Mouse (Mus musculus) MEL (cell line): ENCODE data around the gene Cyp26a1. TPM values are rescaled to one million over a fixed set of nuclear protein-coding genes. Genes with fewer than 3 reads are reported as not detected.

ENCODE experiments used
- DNase-seq: peaks from one replicate; pipeline ENCODE4 v3.0.0; 2011; ENCODE audit warnings: low read depth, low spot score
- H3K27ac ChIP-seq: 2 replicates; pipeline ENCODE4 v1.5.1; 2012; ENCODE audit warnings: low read depth, mild to moderate bottlenecking, control low read depth, low read length, moderate library complexity; ENCODE audit not compliant: control insufficient read depth
- H3K27me3 ChIP-seq, 2 experiments: fragments of 150-350 bp in 1 of 2; sonication (generic) in 1 of 2; 2 replicates each; pipeline ENCODE4 v1.6.1; 2012; ENCODE audit warnings: low read length in 2 of 2, mild to moderate bottlenecking in 2 of 2, improper control_type of control experiment in 1 of 2, moderate library complexity in 1 of 2; ENCODE audit not compliant: insufficient read depth in 2 of 2, control insufficient read depth in 1 of 2
- H3K36me3 ChIP-seq, 2 experiments: 2 replicates each; pipeline ENCODE4 v1.6.1; 2012 to 2014; ENCODE audit warnings: low read length in 2 of 2, improper control_type of control experiment in 1 of 2, inconsistent platforms in 1 of 2, mild to moderate bottlenecking in 1 of 2; ENCODE audit not compliant: insufficient read depth in 2 of 2, control insufficient read depth in 1 of 2
- H3K4me1 ChIP-seq, 2 experiments: fragments of 150-350 bp in 1 of 2; sonication (generic) in 1 of 2; 2 replicates each; pipeline ENCODE4 v1.6.1; 2012; ENCODE audit warnings: low read length in 2 of 2, improper control_type of control experiment in 1 of 2, mild to moderate bottlenecking in 1 of 2; ENCODE audit not compliant: insufficient read depth in 2 of 2, control insufficient read depth in 1 of 2
- H3K4me3 ChIP-seq, 2 experiments: fragments of 150-350 bp in 1 of 2; sonication (generic) in 1 of 2; 2 replicates each; pipeline ENCODE4 v1.5.1; 2012; ENCODE audit warnings: low read depth in 2 of 2, low read length in 2 of 2, mild to moderate bottlenecking in 2 of 2, moderate library complexity in 2 of 2, control low read depth in 1 of 2, improper control_type of control experiment in 1 of 2; ENCODE audit not compliant: control insufficient read depth in 1 of 2, insufficient read depth in 1 of 2
- H3K79me2 ChIP-seq: 2 replicates; pipeline ENCODE4 v1.6.1; 2012; ENCODE audit warnings: mild to moderate bottlenecking, low read length, moderate library complexity; ENCODE audit not compliant: control insufficient read depth, poor library complexity, insufficient read depth
- H3K9ac ChIP-seq: 2 replicates; pipeline ENCODE4 v1.6.1; 2012; ENCODE audit warnings: low read depth, mild to moderate bottlenecking, control low read depth, low read length, moderate library complexity; ENCODE audit not compliant: control insufficient read depth, poor library complexity, severe bottlenecking
- H3K9me3 ChIP-seq: fragments of 150-350 bp; sonication (generic); replicated peaks from 2 replicates; pipeline ENCODE4 v1.6.1; 2012; ENCODE audit warnings: mild to moderate bottlenecking, low read length, improper control_type of control experiment, moderate library complexity; ENCODE audit not compliant: insufficient read depth
- BHLHE40 ChIP-seq: IDR thresholded peaks from 2 replicates; pipeline ENCODE4 v1.6.1; 2012; ENCODE audit warnings: low read depth, mild to moderate bottlenecking, inconsistent platforms, low read length, improper control_type of control experiment, borderline replicate concordance
- CHD2 ChIP-seq: IDR thresholded peaks from 2 replicates; pipeline ENCODE4 v1.6.1; 2011; ENCODE audit warnings: low read length, improper control_type of control experiment
- E2F4 ChIP-seq: IDR thresholded peaks from 2 replicates; pipeline ENCODE4 v1.6.1; 2011; ENCODE audit warnings: low read depth, low read length, improper control_type of control experiment, borderline replicate concordance
- ELF1 ChIP-seq: IDR thresholded peaks from 2 replicates; pipeline ENCODE4 v1.6.1; 2014; ENCODE audit warnings: low read depth, mild to moderate bottlenecking, inconsistent platforms, low read length, improper control_type of control experiment, moderate library complexity
- GABPA ChIP-seq: IDR thresholded peaks from 2 replicates; pipeline ENCODE4 v1.6.1; 2012; ENCODE audit warnings: low read depth, mild to moderate bottlenecking, inconsistent platforms, low read length, improper control_type of control experiment, moderate library complexity
- GATA1 ChIP-seq: IDR thresholded peaks from 2 replicates; pipeline ENCODE4 v1.6.1; 2011; ENCODE audit warnings: low read depth, low read length, improper control_type of control experiment
- KAT2A ChIP-seq: conservative IDR thresholded peaks from 2 replicates; pipeline ENCODE4 v1.6.1; 2012; ENCODE audit warnings: low read depth, low read length, improper control_type of control experiment, inconsistent platforms
- MAFK ChIP-seq: IDR thresholded peaks from 2 replicates; pipeline ENCODE4 v1.6.1; 2011; ENCODE audit warnings: low read depth, mild to moderate bottlenecking, low read length, improper control_type of control experiment, borderline replicate concordance
- MAX ChIP-seq: IDR thresholded peaks from 2 replicates; pipeline ENCODE4 v1.6.1; 2011; ENCODE audit warnings: low read length, improper control_type of control experiment
- MEF2A ChIP-seq: IDR thresholded peaks from 2 replicates; pipeline ENCODE4 v1.6.1; 2014; ENCODE audit warnings: low read depth, mild to moderate bottlenecking, inconsistent platforms, low read length, improper control_type of control experiment; ENCODE audit not compliant: poor library complexity, insufficient replicate concordance, severe bottlenecking; ENCODE audit errors: extremely low read depth
- MYB ChIP-seq: IDR thresholded peaks from 2 replicates; pipeline ENCODE4 v1.6.1; 2011; ENCODE audit warnings: mild to moderate bottlenecking, low read depth, low read length, improper control_type of control experiment
- NELFE ChIP-seq: IDR thresholded peaks from 2 replicates; pipeline ENCODE4 v1.6.1; 2011; ENCODE audit warnings: low read depth, low read length, improper control_type of control experiment
- NRF1 ChIP-seq: IDR thresholded peaks from 2 replicates; pipeline ENCODE4 v1.6.1; 2014; ENCODE audit warnings: low read depth, mild to moderate bottlenecking, inconsistent platforms, low read length, improper control_type of control experiment, moderate library complexity; ENCODE audit not compliant: poor library complexity, insufficient read depth, severe bottlenecking
- POLR2A ChIP-seq, 2 experiments: IDR thresholded peaks; 2 replicates each; pipeline ENCODE4 v1.6.1; 2011 to 2012; ENCODE audit warnings: low read length in 2 of 2, mild to moderate bottlenecking in 2 of 2, control low read depth in 1 of 2, improper control_type of control experiment in 1 of 2, low read depth in 1 of 2, moderate library complexity in 1 of 2; ENCODE audit not compliant: control insufficient read depth in 1 of 2, insufficient read depth in 1 of 2, poor library complexity in 1 of 2
- POLR2AphosphoS5 ChIP-seq: IDR thresholded peaks from 2 replicates; pipeline ENCODE4 v1.6.1; 2012; ENCODE audit warnings: low read depth, borderline replicate concordance, mild to moderate bottlenecking, inconsistent platforms, low read length, moderate library complexity, mixed read lengths
- RCOR1 ChIP-seq: IDR thresholded peaks from 2 replicates; pipeline ENCODE4 v1.6.1; 2012; ENCODE audit warnings: low read depth, mild to moderate bottlenecking, inconsistent platforms, low read length, improper control_type of control experiment
- SIN3A ChIP-seq: IDR thresholded peaks from 2 replicates; pipeline ENCODE4 v1.6.1; 2012; ENCODE audit warnings: low read length, improper control_type of control experiment, inconsistent platforms
- TBP ChIP-seq: IDR thresholded peaks from 2 replicates; pipeline ENCODE4 v1.8.0; 2011; ENCODE audit warnings: low read depth, low read length, improper control_type of control experiment
- UBTF ChIP-seq: IDR thresholded peaks from 2 replicates; pipeline ENCODE4 v1.6.1; 2012; ENCODE audit warnings: low read depth, mild to moderate bottlenecking, inconsistent platforms, low read length, improper control_type of control experiment, moderate library complexity, borderline replicate concordance; ENCODE audit not compliant: insufficient read depth
- USF1 ChIP-seq: IDR thresholded peaks from 2 replicates; pipeline ENCODE4 v1.6.1; 2014; ENCODE audit warnings: low read depth, mild to moderate bottlenecking, inconsistent platforms, low read length, improper control_type of control experiment, moderate library complexity
- USF2 ChIP-seq, 2 experiments: IDR thresholded peaks; 2 replicates each; pipeline ENCODE4 v1.6.1; 2011 to 2012; ENCODE audit warnings: improper control_type of control experiment in 2 of 2, low read length in 2 of 2, borderline replicate concordance in 1 of 2, inconsistent platforms in 1 of 2, low read depth in 1 of 2, mild to moderate bottlenecking in 1 of 2; ENCODE audit not compliant: insufficient read depth in 1 of 2
- ZC3H11A ChIP-seq: IDR thresholded peaks from 2 replicates; pipeline ENCODE4 v1.6.1; 2012; ENCODE audit warnings: low read depth, mild to moderate bottlenecking, inconsistent platforms, low read length, improper control_type of control experiment
- ZKSCAN1 ChIP-seq: IDR thresholded peaks from 2 replicates; pipeline ENCODE4 v1.6.1; 2012; ENCODE audit warnings: low read depth, mild to moderate bottlenecking, inconsistent platforms, low read length, improper control_type of control experiment, moderate library complexity
- polyA plus RNA-seq, 2 experiments: library from polyadenylated mRNA; stranded (reverse) in 1 of 2; unstranded in 1 of 2; fragments of >175 nt in 1 of 2; fragments of >200 nt in 1 of 2; gene quantifications; 2 replicates each; pipeline versions ENCODE4 v1.2.1 to v1.2.4; 2012; ENCODE audit warnings: low replicate concordance in 2 of 2, low read depth in 1 of 2; ENCODE audit not compliant: insufficient read length in 2 of 2, insufficient read depth in 1 of 2, missing spikeins in 1 of 2
- total RNA-seq: library from RNA; depleted of rRNA; stranded (reverse); fragments of 300-350 nt; gene quantifications from 2 replicates; pipeline ENCODE4 v1.2.3, GENCODE M21; 2012

Gene Cyp26a1
- total and polyA plus RNA-seq, 3 experiments, result not detected

DNA sequence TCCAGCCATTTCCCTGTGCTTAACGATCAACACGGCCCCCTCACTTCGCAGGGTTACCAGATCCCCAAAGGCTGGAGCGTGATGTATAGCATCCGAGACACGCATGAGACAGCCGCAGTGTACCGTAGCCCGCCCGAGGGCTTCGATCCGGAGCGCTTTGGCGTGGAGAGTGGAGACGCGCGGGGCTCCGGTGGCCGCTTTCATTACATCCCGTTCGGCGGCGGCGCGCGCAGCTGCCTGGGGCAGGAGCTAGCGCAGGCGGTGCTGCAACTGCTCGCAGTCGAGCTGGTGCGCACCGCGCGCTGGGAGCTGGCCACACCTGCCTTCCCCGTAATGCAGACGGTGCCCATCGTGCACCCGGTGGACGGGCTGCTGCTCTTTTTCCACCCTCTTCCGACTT, 4.7 kb upstream of the Cyp26a1 start:
- Histone ChIP-seq H3K4me1 (no peaks in the 10 kb centered on the region), H3K36me3 (no peaks in the 10 kb centered on the region), H3K27ac (no peak overlapping the region), H3K9ac (no peak overlapping the region), H3K27me3 (no peaks in the 10 kb centered on the region), H3K4me3 (no peak overlapping the region), H3K9me3 (no peaks in the 10 kb centered on the region), H3K79me2 (no peaks in the 10 kb centered on the region)
- TF ChIP-seq CHD2, result no peak
- TF ChIP-seq POLR2AphosphoS5, result no peak
- TF ChIP-seq MAX, result no peak
- no peak for TF ChIP-seq SIN3A
- TF ChIP-seq ELF1, result no peak
- no peak for TF ChIP-seq ZKSCAN1
- DNase-seq, result no peak

DNA sequence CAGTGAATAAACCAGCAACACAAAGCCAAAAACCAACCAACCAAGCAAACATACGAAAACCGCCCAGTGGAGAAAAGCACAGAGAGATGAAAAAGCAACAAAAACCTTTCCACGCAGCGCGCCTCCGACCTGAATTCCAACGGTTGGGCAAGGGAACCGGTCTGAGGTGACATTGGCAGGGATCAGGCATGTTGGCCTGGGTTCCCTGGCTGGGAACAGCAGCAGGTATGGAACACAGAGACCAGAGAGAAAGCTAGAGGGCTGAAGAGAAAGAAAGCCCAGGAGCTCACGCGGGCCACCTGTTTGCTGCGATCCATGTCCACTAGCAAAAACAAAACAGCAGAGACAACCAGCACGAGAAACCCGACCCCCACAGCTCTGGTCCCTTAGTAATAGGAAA, 2.5 kb upstream of the Cyp26a1 start:
- Histone ChIP-seq H3K79me2 (no peaks in the 10 kb centered on the region), H3K4me1 (no peaks in the 10 kb centered on the region), H3K27ac (no peak overlapping the region), H3K9ac (no peak overlapping the region), H3K36me3 (no peaks in the 10 kb centered on the region), H3K4me3 (no peak overlapping the region), H3K27me3 (no peaks in the 10 kb centered on the region), H3K9me3 (no peaks in the 10 kb centered on the region)
- no peak for DNase-seq
- no peak for TF ChIP-seq NELFE
- TF ChIP-seq MYB, result no peak
- TF ChIP-seq ZC3H11A, result no peak
- TF ChIP-seq USF2 (IDR thresholded peaks at IDR 0.05; ENCODE audit: borderline replicate concordance in 1 of 2, insufficient read depth in 1 of 2, low read depth in 1 of 2, low read length in 2 of 2), result no peak
- TF ChIP-seq ELF1, result no peak
- TF ChIP-seq POLR2A (IDR thresholded peaks at IDR 0.05; ENCODE audit: control insufficient read depth in 1 of 2, insufficient read depth in 1 of 2, low read depth in 1 of 2, low read length in 2 of 2, poor library complexity in 1 of 2), result no peak

DNA sequence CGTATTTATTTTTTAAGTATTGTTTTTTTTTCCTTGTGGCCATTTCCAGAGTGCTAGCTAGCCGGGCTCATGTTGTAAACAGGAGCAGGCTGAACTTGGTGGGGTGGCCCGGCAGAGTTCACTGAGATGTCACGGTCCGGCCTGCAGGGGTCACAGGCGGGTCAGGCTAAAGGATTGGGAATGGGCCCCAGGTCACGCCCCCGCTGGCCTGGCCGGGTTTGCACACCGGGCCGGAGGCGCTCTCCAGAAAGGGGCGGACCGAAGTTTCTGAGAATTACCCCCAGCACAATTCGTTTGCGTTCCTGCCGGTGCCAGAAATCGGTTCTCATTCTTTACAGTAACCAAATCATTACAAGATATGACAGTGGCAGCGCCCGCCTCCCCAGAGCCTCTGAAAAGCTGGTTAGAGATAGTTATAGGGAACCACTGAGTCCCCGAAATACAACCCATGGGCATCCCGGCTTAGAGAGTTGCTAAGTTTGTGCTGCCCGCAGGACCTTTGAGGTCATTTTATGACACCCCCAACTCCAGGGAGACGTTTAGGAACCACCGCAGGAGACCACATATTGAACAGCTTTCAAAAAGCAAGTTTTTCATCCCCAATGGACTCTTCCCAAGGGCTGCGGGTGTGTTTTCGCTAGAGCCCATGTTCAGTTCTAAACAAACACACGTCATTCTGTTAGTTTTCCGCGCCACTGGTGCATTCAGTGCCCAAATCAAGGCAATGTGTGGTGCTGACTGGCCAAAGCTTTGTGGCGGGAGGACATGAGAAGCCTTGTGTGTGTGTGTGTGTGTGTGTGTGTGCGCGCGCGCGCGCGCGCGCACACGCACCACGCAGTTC, 1.6 kb upstream of the Cyp26a1 start:
- no peak overlapping the region for H3K27ac ChIP-seq
- H3K36me3 ChIP-seq, result no peaks in the 10 kb centered on the region
- no peak for DNase-seq
- no peaks in the 10 kb centered on the region for H3K79me2 ChIP-seq
- no peak overlapping the region for H3K9ac ChIP-seq
- no peaks in the 10 kb centered on the region for H3K27me3 ChIP-seq
- no peaks in the 10 kb centered on the region for H3K9me3 ChIP-seq
- H3K4me3 ChIP-seq, result no peak overlapping the region
- H3K4me1 ChIP-seq, result no peaks in the 10 kb centered on the region
- TF ChIP-seq POLR2AphosphoS5, result no peak
- no peak for TF ChIP-seq ZC3H11A
- no peak for TF ChIP-seq GATA1
- no peak for TF ChIP-seq TBP
- TF ChIP-seq ELF1, result no peak
- TF ChIP-seq E2F4, result no peak
- no peak for TF ChIP-seq BHLHE40
- TF ChIP-seq CHD2, result no peak
- TF ChIP-seq GABPA, result no peak
- no peak for TF ChIP-seq UBTF
- TF ChIP-seq USF1, result no peak
- TF ChIP-seq MAX, result no peak
- TF ChIP-seq KAT2A, result no peak
- TF ChIP-seq MEF2A, result no peak
- TF ChIP-seq RCOR1, result no peak
- no peak for TF ChIP-seq NRF1
- TF ChIP-seq USF2 (IDR thresholded peaks at IDR 0.05; ENCODE audit: borderline replicate concordance in 1 of 2, insufficient read depth in 1 of 2, low read depth in 1 of 2, low read length in 2 of 2), result no peak
- TF ChIP-seq MAFK, result no peak
